Mouse (Mus musculus): ENCODE results near the gene Faf1.

DNA sequence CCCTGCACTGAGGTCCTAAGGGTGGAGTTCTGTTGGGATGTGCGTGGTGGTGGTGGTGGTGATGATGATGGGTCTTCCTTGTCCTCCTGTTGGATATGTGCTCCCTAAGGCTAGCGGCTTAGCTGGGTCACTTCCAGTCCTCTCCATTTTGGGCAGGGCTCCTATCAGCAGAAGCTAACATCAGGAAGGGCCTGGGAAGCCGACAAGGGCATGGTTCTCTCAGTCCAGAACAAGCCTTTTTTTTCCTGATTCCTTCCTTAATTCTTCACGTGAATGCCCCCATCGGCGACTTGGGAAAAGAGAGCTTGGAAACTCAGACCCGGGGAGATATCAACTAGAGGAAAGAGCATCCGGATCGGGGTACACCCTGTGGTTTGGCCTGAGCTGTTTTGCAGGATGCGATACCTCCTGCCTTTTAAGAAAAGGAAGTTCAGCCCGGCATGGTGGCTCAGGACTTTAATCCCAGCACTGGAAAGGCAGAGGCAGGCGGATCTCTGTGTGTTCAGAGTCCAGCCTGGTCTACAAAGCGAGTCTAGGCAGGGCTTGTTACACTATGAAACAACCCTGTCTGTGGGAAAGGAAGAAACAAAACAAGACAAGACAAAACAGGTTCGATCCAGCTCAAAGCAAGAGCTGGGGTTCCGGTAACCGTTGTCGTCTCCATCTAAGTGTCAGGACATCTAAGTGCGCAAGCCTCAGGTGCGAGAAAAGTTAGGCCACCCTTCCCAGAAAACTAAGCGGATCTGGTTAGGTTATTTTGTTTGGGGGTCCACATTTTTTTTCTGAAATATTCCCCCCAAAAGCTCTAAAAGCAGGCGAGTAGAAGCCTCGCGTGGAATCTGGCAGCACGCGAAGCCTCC lies 299.2 kb downstream of the Faf1 start:
- TF ChIP-seq ZNF384 (IDR thresholded peaks at IDR 0.05; ENCODE audit: low read depth, low read length) (no peak), MAFK (IDR thresholded peaks at IDR 0.05; ENCODE audit: insufficient read depth, low read depth, low read length) (no peak)
